Mouse (Mus musculus): ENCODE measurements around the gene Spock1.
"Not testable (repeated sequence)": the region's sequence is repeated elsewhere in the genome, so short reads cannot be mapped to it uniquely, and the experiment has no call there.

The Spock1 gene

GRCm38 (mm10) chr13:57484426-57485168 is 423.5 kb downstream of the Spock1 start:
- DNase-seq (ENCODE audit: low spot score), result no peak

- no peak for DNase-seq (ENCODE audit: low spot score)
Measured at GRCm38 (mm10) chr13:57476700-57477099, 431.4 kb downstream of the Spock1 start.

GRCm38 (mm10) chr13:57474068-57474467 is 434.1 kb downstream of the Spock1 start:
- no peak for DNase-seq (ENCODE audit: low spot score)

- not testable (repeated sequence) for DNase-seq (ENCODE audit: low spot score)
Measured at GRCm38 (mm10) chr13:57470922-57471321, 437.2 kb downstream of the Spock1 start.

- DNase-seq (ENCODE audit: low spot score), result no peak
Measured at GRCm38 (mm10) chr13:57459978-57460377, 448.2 kb downstream of the Spock1 start.

GRCm38 (mm10) chr13:57450189-57450821 is 457.8 kb downstream of the Spock1 start:
- DNase-seq (ENCODE audit: low spot score), result no peak

- no peak for DNase-seq (ENCODE audit: low spot score)
Measured at GRCm38 (mm10) chr13:57448906-57449305, 459.2 kb downstream of the Spock1 start.

GRCm38 (mm10) chr13:57444977-57445376 is 463.2 kb downstream of the Spock1 start:
- DNase-seq (ENCODE audit: low spot score), result no peak

- no peak for DNase-seq (ENCODE audit: low spot score)
Measured at GRCm38 (mm10) chr13:57440111-57440510, 468.0 kb downstream of the Spock1 start.

GRCm38 (mm10) chr13:57435726-57436220 is 472.4 kb downstream of the Spock1 start:
- DNase-seq (ENCODE audit: low spot score), result no peak

GRCm38 (mm10) chr13:57433848-57434247 is 474.3 kb downstream of the Spock1 start:
- DNase-seq (ENCODE audit: low spot score), result no peak

- DNase-seq (ENCODE audit: low spot score), result no peak
Measured at GRCm38 (mm10) chr13:57431815-57432214, 476.3 kb downstream of the Spock1 start.

GRCm38 (mm10) chr13:57428840-57429239 is 479.3 kb downstream of the Spock1 start:
- DNase-seq (ENCODE audit: low spot score), result no peak

GRCm38 (mm10) chr13:57418781-57419180 is 489.4 kb downstream of the Spock1 start:
- DNase-seq (ENCODE audit: low spot score), result no peak

GRCm38 (mm10) chr13:57414716-57415115 is 493.4 kb downstream of the Spock1 start:
- DNase-seq (ENCODE audit: low spot score), result no peak

- DNase-seq (ENCODE audit: low spot score), result no peak
Measured at GRCm38 (mm10) chr13:57407666-57408065, 500.5 kb downstream of the Spock1 start.

GRCm38 (mm10) chr13:57402386-57402785 is 505.7 kb downstream of the Spock1 start:
- DNase-seq (ENCODE audit: low spot score), result no peak

- DNase-seq (ENCODE audit: low spot score), result no peak
Measured at GRCm38 (mm10) chr13:57372141-57372700, 535.9 kb downstream of the Spock1 start.
